Mouse (Mus musculus): Measurements from ENCODE around the gene Tprg.
A peak's percentile ranks its signal among the peaks of the same experiment; 100 is the strongest.

Gene Tprg

DNA sequence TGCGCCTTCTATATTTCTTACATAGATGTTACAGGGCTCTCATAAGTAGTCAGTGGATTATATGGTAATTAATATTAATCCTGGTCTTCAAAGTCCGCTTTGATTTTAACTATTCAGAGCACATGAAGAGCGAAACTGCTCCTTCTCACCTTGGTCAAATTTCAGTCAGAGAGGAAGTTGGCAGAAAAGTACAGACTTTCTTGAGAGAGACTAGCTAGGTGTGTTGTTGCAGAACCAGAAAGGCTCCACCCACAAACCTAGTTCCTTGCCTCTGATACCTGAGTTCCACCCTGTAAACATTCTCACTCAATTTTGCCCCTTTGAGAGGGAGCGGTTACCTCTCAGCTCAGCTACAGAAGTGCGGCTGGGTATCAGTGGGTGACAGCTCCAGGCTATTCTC lies at the start of gene Tprg:
Tprg (plus strand) TSS at position 301 of the 400 bp plus-strand sequence.
- no peak for DNase-seq (ENCODE audit: low read depth, low spot score)

GRCm38 (mm10) chr16:25238274-25239050 lies 48.2 kb upstream of the Tprg start:
- DNase-seq (ENCODE audit: low read depth, low spot score) = peak; percentile 75

GRCm38 (mm10) chr16:25248889-25249288 lies 37.7 kb upstream of the Tprg start:
- DNase-seq (ENCODE audit: low read depth, low spot score) = no peak

- DNase-seq (ENCODE audit: low read depth, low spot score) = no peak
Measured at GRCm38 (mm10) chr16:25250129-25250749, 36.4 kb upstream of the Tprg start.

DNA sequence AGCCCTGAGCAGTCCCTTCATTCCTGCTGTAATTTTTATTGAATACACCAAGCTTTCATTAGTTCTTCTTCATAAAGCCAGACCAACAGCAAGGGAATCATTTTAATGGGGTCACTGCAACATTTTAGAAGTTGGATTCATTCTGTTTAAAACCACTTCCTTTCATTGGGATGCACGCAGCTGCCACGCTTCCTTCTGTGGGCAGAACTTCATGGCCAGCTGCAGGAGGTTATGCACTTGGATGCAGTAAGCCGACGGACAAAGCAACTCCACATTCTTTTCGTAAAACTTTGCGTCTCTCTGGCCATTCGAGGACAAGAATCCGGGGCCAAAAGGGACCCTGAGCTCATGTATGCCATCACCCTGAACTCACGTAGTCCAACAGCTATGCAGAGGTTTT lies 35.5 kb upstream of the Tprg start:
- peak; percentile 10 for DNase-seq (ENCODE audit: low read depth, low spot score)

GRCm38 (mm10) chr16:25254646-25255045 lies 32.0 kb upstream of the Tprg start:
- no peak for DNase-seq (ENCODE audit: low read depth, low spot score)

DNA sequence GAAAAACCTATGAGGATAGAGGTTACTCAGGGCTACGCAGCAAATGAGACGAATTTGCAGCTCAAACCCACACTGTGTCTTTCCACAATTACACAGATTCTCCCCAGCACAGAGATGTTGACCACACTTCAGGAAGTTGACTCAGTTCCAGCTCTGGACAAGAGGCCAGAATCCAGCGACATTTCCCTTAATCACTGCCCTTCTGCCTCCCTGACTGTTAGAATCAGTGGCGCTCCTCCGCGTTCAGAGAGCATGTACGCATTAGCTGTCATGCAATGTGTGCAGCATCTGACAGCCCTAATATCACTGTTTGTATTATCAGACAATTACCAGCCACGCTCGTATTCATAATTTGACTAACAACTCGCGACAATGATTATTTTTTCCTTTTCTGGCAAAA lies 31.4 kb upstream of the Tprg start:
- no peak for DNase-seq (ENCODE audit: low read depth, low spot score)

DNA sequence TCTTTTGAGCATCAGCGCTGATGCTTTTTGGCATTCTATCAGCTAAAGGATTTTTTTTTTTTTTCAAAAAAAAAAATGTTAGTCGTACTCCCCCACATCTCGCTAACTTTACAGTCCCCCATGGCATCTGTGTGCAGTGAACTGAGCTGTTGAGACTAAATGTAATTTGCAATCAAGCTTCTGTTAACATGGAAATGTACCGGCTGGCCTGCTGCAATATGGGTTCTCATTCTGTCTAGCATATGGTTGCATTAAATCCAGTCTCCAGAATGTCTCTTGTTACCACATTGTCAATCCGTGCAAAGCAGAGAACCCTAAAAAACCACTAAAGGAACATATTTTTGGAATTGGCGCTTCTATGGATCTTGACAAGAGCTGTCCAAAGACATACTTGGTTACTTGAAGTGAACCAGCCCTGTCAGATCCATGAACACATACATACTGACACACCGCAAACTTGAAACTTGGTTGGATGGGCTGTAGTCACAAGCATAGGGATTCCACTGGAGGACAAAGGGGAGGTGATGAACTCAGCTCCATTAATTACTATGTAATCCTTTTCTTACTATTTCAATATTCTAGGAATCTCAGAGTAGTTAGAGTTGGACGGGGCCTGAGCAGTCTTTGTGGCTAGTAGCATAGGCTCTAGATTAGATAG lies 30.9 kb upstream of the Tprg start:
- no peak for DNase-seq (ENCODE audit: low read depth, low spot score)

GRCm38 (mm10) chr16:25262306-25262705 lies 24.3 kb upstream of the Tprg start:
- DNase-seq (ENCODE audit: low read depth, low spot score) = peak; percentile 52

- peak; percentile 64 for DNase-seq (ENCODE audit: low read depth, low spot score)
Measured at GRCm38 (mm10) chr16:25262965-25263364, 23.7 kb upstream of the Tprg start.

GRCm38 (mm10) chr16:25263520-25264149 lies 23.0 kb upstream of the Tprg start:
- peak; percentile 78 for DNase-seq (ENCODE audit: low read depth, low spot score)

DNA sequence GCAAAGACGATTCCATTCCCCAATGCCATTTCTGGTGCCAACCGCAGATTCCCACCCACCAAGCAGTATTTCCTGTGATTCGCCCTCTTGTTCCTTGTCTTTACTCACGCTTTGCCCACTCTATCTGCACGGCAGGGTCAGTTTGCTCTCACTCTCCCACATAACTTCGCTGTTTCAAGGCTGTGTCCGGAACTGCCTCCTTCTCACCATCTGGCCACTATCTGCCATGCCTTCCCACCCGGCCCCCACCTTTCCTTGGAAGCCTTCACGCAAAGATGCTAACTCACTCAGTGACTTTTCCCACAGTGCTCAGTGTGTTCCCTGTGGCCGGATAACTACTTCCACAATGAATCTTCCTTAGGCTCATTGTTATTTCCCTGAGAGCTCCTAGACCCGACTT lies 21.4 kb upstream of the Tprg start:
- no peak for DNase-seq (ENCODE audit: low read depth, low spot score)

DNA sequence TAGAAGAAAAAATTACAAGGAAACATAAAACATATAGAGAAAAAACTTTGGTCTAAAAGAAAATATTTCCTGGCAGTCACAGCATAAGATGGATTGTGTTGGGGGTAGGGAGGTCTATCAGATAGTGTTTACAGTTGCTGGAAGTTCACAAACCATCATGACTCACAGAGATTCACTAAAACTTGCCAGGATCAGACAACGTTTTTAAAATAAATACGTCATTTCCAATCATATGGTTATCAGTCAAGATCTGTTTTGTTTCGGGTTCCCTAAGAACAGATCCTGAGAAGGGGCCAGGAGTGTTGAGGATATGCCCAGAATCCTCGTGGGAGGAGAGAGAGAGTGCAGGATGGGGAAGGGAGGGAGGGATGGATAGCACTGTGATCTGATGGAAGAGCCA lies 18.3 kb upstream of the Tprg start:
- DNase-seq (ENCODE audit: low read depth, low spot score) = no peak

GRCm38 (mm10) chr16:25282563-25282962 lies 4.1 kb upstream of the Tprg start:
- no peak for DNase-seq (ENCODE audit: low read depth, low spot score)

DNA sequence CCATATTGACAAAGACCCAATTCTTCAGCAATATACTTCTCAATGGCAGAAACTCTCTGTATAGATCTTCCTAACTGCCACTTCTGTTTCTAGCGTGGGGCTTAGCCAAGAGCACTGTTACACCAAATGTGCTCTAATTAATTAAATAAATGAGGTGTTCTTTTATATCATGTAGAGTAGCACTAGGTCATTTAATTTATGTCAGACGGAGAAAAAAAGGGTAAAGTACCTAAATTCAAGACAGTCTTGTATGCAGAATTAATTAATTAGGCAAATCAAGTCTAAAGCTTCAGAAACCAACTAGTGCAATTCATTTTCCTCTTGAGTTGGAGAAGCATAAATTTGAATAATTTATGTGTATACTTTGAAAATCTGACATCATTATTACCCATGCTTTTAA lies 7.1 kb downstream of the Tprg start:
- no peak for DNase-seq (ENCODE audit: low read depth, low spot score)

- no peak for DNase-seq (ENCODE audit: low read depth, low spot score)
Measured at GRCm38 (mm10) chr16:25295546-25295945, 8.9 kb downstream of the Tprg start.

GRCm38 (mm10) chr16:25296746-25297145 lies 10.1 kb downstream of the Tprg start:
- DNase-seq (ENCODE audit: low read depth, low spot score) = no peak

- no peak for DNase-seq (ENCODE audit: low read depth, low spot score)
Measured at GRCm38 (mm10) chr16:25298204-25298603, 11.6 kb downstream of the Tprg start.

GRCm38 (mm10) chr16:25302616-25303015 lies 16.0 kb downstream of the Tprg start:
- no peak for DNase-seq (ENCODE audit: low read depth, low spot score)

DNA sequence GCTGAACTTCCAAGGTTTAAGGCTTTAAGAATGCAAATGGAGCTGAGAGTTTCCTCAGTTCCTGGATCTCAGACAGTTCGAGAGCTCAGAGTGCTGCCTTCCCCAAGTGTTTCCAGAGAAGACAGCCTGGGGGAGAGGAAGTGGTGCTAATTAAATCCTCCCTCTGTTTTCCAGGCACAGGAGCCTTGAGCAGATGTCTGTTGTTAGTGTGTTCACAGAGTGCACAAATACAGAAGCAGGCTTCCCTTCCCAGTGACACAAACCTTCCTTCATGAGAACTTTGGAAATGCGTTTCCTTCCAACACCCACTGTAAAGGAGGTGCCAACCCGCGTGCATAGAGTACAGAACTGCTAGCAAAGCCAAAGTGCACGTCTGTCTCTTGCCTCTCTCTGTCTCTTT lies 27.4 kb downstream of the Tprg start:
- no peak for DNase-seq (ENCODE audit: low read depth, low spot score)

DNA sequence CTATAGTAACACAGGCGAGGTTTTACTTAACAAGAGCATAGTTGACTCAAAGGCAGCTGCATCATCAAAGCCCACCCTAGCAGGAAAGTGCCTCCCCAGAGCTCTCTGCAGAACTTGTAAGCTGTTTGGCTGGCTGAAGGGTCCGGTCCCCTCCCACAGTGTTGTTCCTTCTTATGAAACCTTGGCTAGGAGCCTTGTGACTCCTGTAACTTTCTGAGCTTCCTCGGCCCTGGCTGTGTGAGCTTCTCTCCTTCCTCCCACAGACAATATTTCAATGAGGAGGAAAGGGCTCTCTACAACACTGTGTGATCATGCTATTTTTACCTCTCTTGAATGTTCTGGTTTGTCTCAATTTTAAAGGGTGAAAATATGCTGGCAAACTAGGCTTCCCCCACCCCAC lies 28.5 kb downstream of the Tprg start:
- peak; percentile 5 for DNase-seq (ENCODE audit: low read depth, low spot score)

DNA sequence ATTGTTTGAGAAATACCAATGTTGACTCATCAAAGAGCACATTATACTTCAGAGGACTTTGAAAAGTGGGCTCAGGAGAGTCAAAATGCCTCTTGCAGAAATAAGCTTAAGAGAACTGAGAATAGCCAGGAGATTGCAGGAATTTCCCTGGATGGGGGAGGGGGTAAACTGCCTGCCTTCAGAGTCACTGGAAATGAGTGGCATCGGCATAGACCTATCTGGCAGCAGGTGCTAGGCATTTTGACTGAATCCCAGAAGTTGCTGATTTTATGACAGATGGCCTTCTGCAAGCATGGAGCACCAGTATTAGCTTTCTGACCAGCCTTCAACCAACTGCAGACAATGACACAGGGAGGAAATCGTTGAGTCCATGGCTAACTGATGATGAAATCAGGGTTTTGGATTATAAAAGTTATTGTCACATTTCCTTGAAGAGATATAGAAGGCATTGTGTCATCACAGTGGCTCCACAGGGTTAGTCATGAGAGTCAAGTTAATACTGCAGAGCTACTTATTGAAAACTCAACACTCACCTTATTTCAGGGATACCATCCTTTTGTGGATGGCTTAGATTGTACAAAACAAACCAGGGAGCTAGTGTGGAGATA lies 39.1 kb downstream of the Tprg start:
- DNase-seq (ENCODE audit: low read depth, low spot score) = no peak

Measured in skeletal muscle tissue, adult 2 months (tissue).